In genomic region chr9:121697150-121698049, GRCm38 (mm10) we compare ENCODE assay signal across 9 mouse cellular contexts. TPM values are rescaled to one million over a fixed set of nuclear protein-coding genes. Genes with fewer than 3 reads are reported as not detected.
DNase-seq lines count a peak whose midpoint lies in the region; ATAC-seq and TF ChIP-seq lines count a peak whose summit lies in the region.
"Had no signal": no experiment of that assay in that cellular context is flagged by ENCODE, and none has a peak within 500 bp of the region (broad histone marks: within the 10 kb centered on the region; RNA-seq: fewer than 3 reads in every experiment).

No protein-coding gene starts in this region.

- WGBS in hindbrain, embryonic 13.5 days = 100% methylated on average over 1 of the region's 1 CpGs
- 96% methylated on average over 1 of the region's 1 CpGs for WGBS in hindbrain, embryonic 12.5 days
- 96% methylated on average over 1 of the region's 1 CpGs for WGBS in stomach, postnatal 0 days

- DNase-seq in CD8-positive naive resting alpha-beta T cell, adult 2 months (ENCODE audit: low read depth in 2 of 2, low spot score in 2 of 2) = peak; percentile 86
- DNase-seq in gastrocnemius, postnatal 14 days = peak; percentile 79
- peak; percentile 61 for DNase-seq in kidney, postnatal 14 days
- peak; percentile 60 for DNase-seq in stomach, postnatal 0 days (ENCODE audit: low spot score)

- H3K9me3 ChIP-seq in hindbrain, embryonic 13.5 days = no peaks in the 10 kb centered on the region
- 0 out of 2 replicates have a peak, but pooled peaks cover 5% of the 10 kb centered on the region for H3K9me3 ChIP-seq in hindbrain, embryonic 12.5 days (replicated peaks)
- H3K9me3 ChIP-seq in stomach, postnatal 0 days (ENCODE audit: control insufficient read depth, low read length) = no peaks in the 10 kb centered on the region

- no peak overlapping the region for H3K27ac ChIP-seq in hindbrain, embryonic 13.5 days
- H3K27ac ChIP-seq in hindbrain, embryonic 12.5 days = no peak overlapping the region
- H3K27ac ChIP-seq in bone marrow macrophage, adult 2 months (ENCODE audit: insufficient read depth, low read depth, low read length) = no peak overlapping the region
- H3K27ac ChIP-seq in stomach, postnatal 0 days (replicated peaks) = no peak overlapping the region
- H3K27ac ChIP-seq: limb, embryonic 13.5 days had no signal

- H3K4me3 ChIP-seq in hindbrain, embryonic 13.5 days = no peak overlapping the region
- H3K4me3 ChIP-seq in hindbrain, embryonic 12.5 days = no peak overlapping the region
- no peak overlapping the region for H3K4me3 ChIP-seq in bone marrow macrophage, adult 2 months (ENCODE audit: insufficient read depth, low read length)
- no peak overlapping the region for H3K4me3 ChIP-seq in stomach, postnatal 0 days (ENCODE audit: low read depth, low read length)
- H3K4me3 ChIP-seq: limb, embryonic 13.5 days had no signal

- peak; percentile 54; the same call in 1 of the 2 replicates for ATAC-seq in hindbrain, embryonic 13.5 days (ENCODE audit: low FRiP score)
- no peak for ATAC-seq in hindbrain, embryonic 12.5 days (ENCODE audit: low FRiP score)
- peak; percentile 86 for ATAC-seq in megakaryocyte, adult 5-6 weeks (ENCODE audit: poor library complexity, severe bottlenecking)
- ATAC-seq in stomach, postnatal 0 days (ENCODE audit: low FRiP score, low TSS enrichment) = peak; percentile 76

- no peak overlapping the region for H3K4me2 ChIP-seq in hindbrain, embryonic 13.5 days
- H3K4me2 ChIP-seq in hindbrain, embryonic 12.5 days (replicated peaks) = no peak overlapping the region
- H3K4me2 ChIP-seq in stomach, postnatal 0 days (replicated peaks; ENCODE audit: low read depth) = no peak overlapping the region
- H3K4me2 ChIP-seq: limb, embryonic 13.5 days had no signal

- TF ChIP-seq EP300 in stomach, postnatal 0 days (optimal IDR thresholded peaks at IDR 0.05) = no peak

- TF ChIP-seq POLR2A in bone marrow macrophage, adult 2 months (IDR thresholded peaks at IDR 0.05; ENCODE audit: borderline replicate concordance, low read depth, low read length) = no peak

- peaks cover 61% of the 10 kb centered on the region for H3K36me3 ChIP-seq in hindbrain, embryonic 13.5 days
- peaks cover 53% of the 10 kb centered on the region for H3K36me3 ChIP-seq in hindbrain, embryonic 12.5 days
- peaks cover 3% of the 10 kb centered on the region; the same call in 1 of the 2 replicates for H3K36me3 ChIP-seq in stomach, postnatal 0 days (ENCODE audit: control insufficient read depth, insufficient read depth, low read length)

- peaks cover 2% of the 10 kb centered on the region for H3K4me1 ChIP-seq in hindbrain, embryonic 13.5 days (replicated peaks)
- H3K4me1 ChIP-seq in hindbrain, embryonic 12.5 days = peaks cover 4% of the 10 kb centered on the region; the same call in 1 of the 2 replicates
- H3K4me1 ChIP-seq in bone marrow macrophage, adult 2 months (ENCODE audit: control insufficient read depth, insufficient read depth, low read length) = no peaks in the 10 kb centered on the region
- H3K4me1 ChIP-seq in stomach, postnatal 0 days (replicated peaks; ENCODE audit: control insufficient read depth, insufficient read depth) = no peaks in the 10 kb centered on the region
- H3K4me1 ChIP-seq: limb, embryonic 13.5 days had no signal

- intact Hi-C loops in gastrocnemius, postnatal 14 days (cut with DNase I; ENCODE audit: low total_unique reads) = no loop called here

- no peaks in the 10 kb centered on the region for H3K27me3 ChIP-seq in hindbrain, embryonic 13.5 days
- no peaks in the 10 kb centered on the region for H3K27me3 ChIP-seq in hindbrain, embryonic 12.5 days
- no peaks in the 10 kb centered on the region for H3K27me3 ChIP-seq in stomach, postnatal 0 days (ENCODE audit: control insufficient read depth, insufficient read depth, low read length)
- H3K27me3 ChIP-seq: limb, embryonic 13.5 days had no signal

- H3K9ac ChIP-seq in hindbrain, embryonic 13.5 days = no peak overlapping the region
- H3K9ac ChIP-seq in hindbrain, embryonic 12.5 days = no peak overlapping the region
- H3K9ac ChIP-seq in stomach, postnatal 0 days (ENCODE audit: low read length) = no peak overlapping the region
- H3K9ac ChIP-seq: limb, embryonic 13.5 days had no signal

- peak; percentile 99 for TF ChIP-seq CTCF in bone marrow macrophage, adult 2 months (IDR thresholded peaks at IDR 0.05; ENCODE audit: low read depth, low read length)
- TF ChIP-seq CTCF in stomach, postnatal 0 days (IDR thresholded peaks at IDR 0.05; ENCODE audit: low read depth) = peak; percentile 98

RNA-seq across cellular contexts. Expression of gene Sec22c, which starts 7.9 kb away (rescaled TPM):
- polyA plus RNA-seq in hindbrain, embryonic 13.5 days (2015; fragmentation: Nextera tagmentation; extraction: Ambion mirVana) = 28.9 and 33.5 TPM in 2 replicates
- 25.9 and 28.7 TPM in 2 replicates for polyA plus RNA-seq in hindbrain, embryonic 12.5 days (2016; fragmentation: Nextera tagmentation; extraction: Ambion mirVana)
- 9.3 and 14.2 TPM in 2 replicates for polyA plus RNA-seq in bone marrow macrophage, adult 2 months (2012; ENCODE audit: insufficient read depth, insufficient read length, missing spikeins)
- 1 to 10 TPM; 3.1 to 6.1 TPM for total RNA-seq in gastrocnemius, postnatal 14 days (2021)
- total RNA-seq in megakaryocyte, adult 5-6 weeks (2015) = 5.9 and 8.6 TPM in 2 replicates
- 4.4 and 5.2 TPM in 2 replicates for total RNA-seq in megakaryocyte, adult 5-6 weeks (2017)
- 5.0 and 6.8 TPM in 2 replicates for polyA plus RNA-seq in stomach, postnatal 0 days (2015; fragmentation: Nextera tagmentation; extraction: Ambion mirVana)

RNA-seq across cellular contexts. Expression of gene Ss18l2, which starts 12.7 kb away (rescaled TPM):
- 162 and 166 TPM in 2 replicates for polyA plus RNA-seq in hindbrain, embryonic 13.5 days (2015; fragmentation: Nextera tagmentation; extraction: Ambion mirVana)
- polyA plus RNA-seq in hindbrain, embryonic 12.5 days (2016; fragmentation: Nextera tagmentation; extraction: Ambion mirVana) = 103 and 130 TPM in 2 replicates
- polyA plus RNA-seq in bone marrow macrophage, adult 2 months (2012; ENCODE audit: insufficient read depth, insufficient read length, missing spikeins) = 27.5 and 34.0 TPM in 2 replicates
- total RNA-seq in gastrocnemius, postnatal 14 days (2021) = 10 to 100 TPM; 89.3 to 93.6 TPM
- 36.2 and 39.1 TPM in 2 replicates for total RNA-seq in megakaryocyte, adult 5-6 weeks (2015)
- total RNA-seq in megakaryocyte, adult 5-6 weeks (2017) = 29.8 and 35.7 TPM in 2 replicates
- polyA plus RNA-seq in stomach, postnatal 0 days (2015; fragmentation: Nextera tagmentation; extraction: Ambion mirVana) = 106 and 119 TPM in 2 replicates

RNA-seq across cellular contexts. Expression of gene Nktr, which starts 21.6 kb away (rescaled TPM):
- polyA plus RNA-seq in hindbrain, embryonic 13.5 days (2015; fragmentation: Nextera tagmentation; extraction: Ambion mirVana) = 64.6 and 67.4 TPM in 2 replicates
- 77.5 and 85.3 TPM in 2 replicates for polyA plus RNA-seq in hindbrain, embryonic 12.5 days (2016; fragmentation: Nextera tagmentation; extraction: Ambion mirVana)
- polyA plus RNA-seq in bone marrow macrophage, adult 2 months (2012; ENCODE audit: insufficient read depth, insufficient read length, missing spikeins) = 109 and 111 TPM in 2 replicates
- total RNA-seq in gastrocnemius, postnatal 14 days (2021) = 10 to 100 TPM; 24.2 to 29.9 TPM
- 72.1 and 87.3 TPM in 2 replicates for total RNA-seq in megakaryocyte, adult 5-6 weeks (2015)
- total RNA-seq in megakaryocyte, adult 5-6 weeks (2017) = 69.6 and 110 TPM in 2 replicates
- 27.7 and 32.0 TPM in 2 replicates for polyA plus RNA-seq in stomach, postnatal 0 days (2015; fragmentation: Nextera tagmentation; extraction: Ambion mirVana)

RNA-seq across cellular contexts. Expression of gene Vipr1, which starts 54.9 kb away (rescaled TPM):
- polyA plus RNA-seq in hindbrain, embryonic 13.5 days (2015; fragmentation: Nextera tagmentation; extraction: Ambion mirVana) = 0.51 and 0.54 TPM in 2 replicates
- polyA plus RNA-seq in hindbrain, embryonic 12.5 days (2016; fragmentation: Nextera tagmentation; extraction: Ambion mirVana) = 0.44 and 0.66 TPM in 2 replicates
- polyA plus RNA-seq in bone marrow macrophage, adult 2 months (2012; ENCODE audit: insufficient read depth, insufficient read length, missing spikeins) = 4.1 and 4.8 TPM in 2 replicates
- total RNA-seq in gastrocnemius, postnatal 14 days (2021) = 1 to 10 TPM; 1.1 to 1.2 TPM
- 0.18 and 1.3 TPM in 2 replicates for total RNA-seq in megakaryocyte, adult 5-6 weeks (2015)
- 0.28 and 0.55 TPM in 2 replicates for total RNA-seq in megakaryocyte, adult 5-6 weeks (2017)
- polyA plus RNA-seq in stomach, postnatal 0 days (2015; fragmentation: Nextera tagmentation; extraction: Ambion mirVana) = 0.47 and 0.51 TPM in 2 replicates

RNA-seq across cellular contexts. Expression of gene Lyzl4, which starts 55.5 kb away (rescaled TPM):
- 0.32 TPM in 1 of 2 replicates, not detected in the other for polyA plus RNA-seq in hindbrain, embryonic 13.5 days (2015; fragmentation: Nextera tagmentation; extraction: Ambion mirVana)
- polyA plus RNA-seq in hindbrain, embryonic 12.5 days (2016; fragmentation: Nextera tagmentation; extraction: Ambion mirVana) = 0.33 TPM in 1 of 2 replicates, not detected in the other
- 11.5 and 11.8 TPM in 2 replicates for polyA plus RNA-seq in bone marrow macrophage, adult 2 months (2012; ENCODE audit: insufficient read depth, insufficient read length, missing spikeins)
- under 1 TPM in 1 of 2 experiments, not detected in 1; 0.45 TPM for total RNA-seq in gastrocnemius, postnatal 14 days (2021)
- not detected in 2 replicates for total RNA-seq in megakaryocyte, adult 5-6 weeks (2015)
- total RNA-seq in megakaryocyte, adult 5-6 weeks (2017) = not detected in 2 replicates
- 0.15 and 0.21 TPM in 2 replicates for polyA plus RNA-seq in stomach, postnatal 0 days (2015; fragmentation: Nextera tagmentation; extraction: Ambion mirVana)
